Mouse (Mus musculus): ENCODE data around the gene Aqp2.

Gene Aqp2

DNA sequence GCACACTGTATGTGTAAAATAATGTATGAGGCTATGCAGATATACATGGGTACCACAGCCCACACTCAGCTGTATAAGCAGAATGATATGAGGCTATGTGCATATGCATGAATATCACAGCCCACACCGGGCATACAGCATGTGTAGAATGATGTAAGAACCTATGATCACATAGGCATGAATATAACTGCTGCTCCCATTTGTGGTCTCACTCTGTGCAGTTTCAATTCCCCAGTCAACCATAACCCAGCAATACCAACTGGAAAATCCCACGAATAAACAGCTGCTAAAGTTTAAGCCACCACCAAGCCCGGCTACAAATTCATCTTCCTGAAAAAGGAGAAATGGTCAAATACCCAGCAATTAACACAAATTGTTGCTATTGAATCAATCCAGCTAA is 39.7 kb downstream of the Aqp2 start:
- no peak for DNase-seq (ENCODE audit: low read depth, low spot score)

GRCm38 (mm10) chr15:99619821-99620220 is 41.0 kb downstream of the Aqp2 start:
- no peak for DNase-seq (ENCODE audit: low read depth, low spot score)

- DNase-seq (ENCODE audit: low read depth, low spot score) = no peak
Observed at GRCm38 (mm10) chr15:99622063-99622462, 43.2 kb downstream of the Aqp2 start.

- no peak for DNase-seq (ENCODE audit: low read depth, low spot score)
Observed at GRCm38 (mm10) chr15:99631618-99632017, 52.8 kb downstream of the Aqp2 start.
